Mouse (Mus musculus) cortical plate, adult 2 months (tissue): ENCODE results near the gene Dnajc5.

Source experiments
- CTCF ChIP-seq: fragments of 200-500 bp; IDR thresholded peaks from 2 replicates; pipeline ENCODE4 v1.5.1; 2011; ENCODE audit warnings: mild to moderate bottlenecking, control low read depth, low read length; ENCODE audit not compliant: insufficient read depth; ENCODE audit errors: extremely low read depth
- POLR2A ChIP-seq: fragments of 200-500 bp; IDR thresholded peaks from 2 replicates; pipeline ENCODE4 v1.6.1; 2011; ENCODE audit warnings: mild to moderate bottlenecking, low read length, control low read depth; ENCODE audit not compliant: insufficient read depth; ENCODE audit errors: extremely low read depth

DNA sequence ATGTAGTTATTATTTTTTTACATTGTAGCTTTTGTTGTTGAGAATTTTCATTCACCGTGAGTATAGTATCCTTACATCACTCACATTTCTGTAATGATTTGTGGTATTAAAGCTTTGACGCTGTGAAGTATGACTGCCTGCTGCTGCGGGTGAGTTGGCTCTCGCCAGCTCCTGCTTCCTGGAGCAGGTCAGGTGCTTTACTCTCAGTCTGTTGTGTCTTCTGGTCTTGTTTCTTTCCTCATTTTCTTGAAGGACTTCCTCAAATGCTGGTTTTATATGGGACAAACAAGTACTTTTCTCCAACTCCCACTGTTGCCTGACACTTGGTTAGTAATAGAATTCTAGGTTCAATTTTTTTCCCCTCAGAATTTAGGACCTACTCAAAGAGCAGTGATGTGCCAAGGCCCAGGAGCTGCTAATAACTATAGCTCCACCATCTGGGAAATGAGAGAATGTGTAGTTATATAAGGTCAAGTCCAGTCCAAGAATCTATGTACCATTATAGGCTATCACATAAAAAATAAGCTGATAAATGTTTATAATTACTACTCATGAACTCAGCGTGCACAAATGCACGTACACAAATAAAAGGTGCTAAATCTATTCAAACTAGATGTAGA, 21.6 kb downstream of the Dnajc5 start:
- TF ChIP-seq CTCF (no peak), POLR2A (no peak)
